ENCODE assay signal across 33 mouse cellular contexts in the genomic region with DNA sequence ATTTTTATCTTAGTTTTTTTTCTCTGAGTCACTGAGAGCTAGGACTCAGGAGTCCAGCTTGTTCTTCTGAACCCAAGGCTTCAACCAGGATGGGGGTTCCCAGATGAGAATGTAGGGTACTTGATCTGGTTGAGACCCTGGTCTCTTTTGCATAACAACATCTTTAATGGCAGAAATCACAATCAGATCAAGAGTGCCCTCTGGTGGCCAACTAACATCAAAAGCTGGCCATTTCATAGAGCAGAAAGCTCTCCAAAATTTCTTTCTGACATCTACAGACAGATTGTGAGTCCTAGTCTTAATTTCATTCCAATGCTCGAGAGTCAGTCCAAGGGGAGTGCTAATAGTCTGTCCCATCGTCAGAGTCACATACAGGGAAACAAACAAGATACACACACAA. TPM values are rescaled to one million over a fixed set of nuclear protein-coding genes. Genes with fewer than 3 reads are reported as not detected.
DNase-seq lines count a peak whose midpoint lies in the region; ATAC-seq and TF ChIP-seq lines count a peak whose summit lies in the region.
"Not testable (repeated sequence)": the region's sequence is repeated elsewhere in the genome, so short reads cannot be mapped to it uniquely, and the experiment has no call there.
"Had no signal": no experiment of that assay in that cellular context is flagged by ENCODE, and none has a peak within 500 bp of the region (broad histone marks: within the 10 kb centered on the region; RNA-seq: fewer than 3 reads in every experiment).

No protein-coding gene starts in this region.

- TF ChIP-seq EP300 in CH12.LX (IDR thresholded peaks at IDR 0.05; ENCODE audit: low read length), result not testable (repeated sequence)

- DNase-seq in CH12.LX (ENCODE audit: extremely low read depth), result peak; percentile 16
- peak; percentile 4 for DNase-seq in Patski (ENCODE audit: low read depth, low spot score)
- peak; percentile 6 for DNase-seq in c-Kit-positive CD71-negative TER-119-negative erythroid progenitor cells, embryonic 14.5 days (ENCODE audit: low read depth)
- DNase-seq in forelimb bud, embryonic 11.5 days (ENCODE audit: low read depth, low spot score), result peak; percentile 0
- peak; percentile 6 for DNase-seq in kidney, adult 9 months
- DNase-seq in retina, embryonic 14.5 days (ENCODE audit: low spot score), result peak; percentile 31
- peak; percentile 6 for DNase-seq in thymus, postnatal 25 days

- H3K36me3 ChIP-seq in CH12.LX (replicated peaks in 1 of 2; ENCODE audit: control insufficient read depth in 1 of 2, insufficient read depth in 1 of 2, low read length in 1 of 2), result not testable (repeated sequence)

- H3K4me2 ChIP-seq in CH12.LX (ENCODE audit: insufficient read depth, low read depth, poor library complexity, severe bottlenecking), result not testable (repeated sequence)

- TF ChIP-seq CTCF in CH12.LX (conservative IDR thresholded peaks at IDR 0.05 in 1 of 2, IDR thresholded peaks at IDR 0.05 in 1 of 2; ENCODE audit: low read depth in 2 of 2, low read length in 2 of 2) (peak in 1 of 2 experiments; percentile 51; a peak in 2 of 4 replicates), Patski (IDR thresholded peaks at IDR 0.05) (peak; percentile 15)

- H3K27me3 ChIP-seq in CH12.LX (replicated peaks); Patski: not testable (repeated sequence)

- H3K9me3 ChIP-seq in CH12.LX (replicated peaks; ENCODE audit: low read length), result not testable (repeated sequence)

- dilution Hi-C loops in CH12.LX (cut with MboI; ENCODE audit: extremely low pct_ligation_motif_present, extremely low pct_unique_long_range_greater_than_20kb, low sequenced_read_pairs), result not testable (repeated sequence)

- not testable (repeated sequence) for H3K4me1 ChIP-seq in CH12.LX (ENCODE audit: control insufficient read depth in 1 of 2, insufficient read depth in 2 of 2)

- not testable (repeated sequence) for TF ChIP-seq POLR2A in CH12.LX (IDR thresholded peaks at IDR 0.05; ENCODE audit: low read depth, low read length)

- POLR2A ChIA-PET in Patski (lab: Charles Lee), result not testable (repeated sequence)

- in situ Hi-C loops in CH12.LX (cut with MboI; ENCODE audit: low pct_ligation_motif_present, low pct_unique_long_range_greater_than_20kb, low sequenced_read_pairs); Patski (cut with MboI; ENCODE audit: low pct_unique_long_range_greater_than_20kb): not testable (repeated sequence)

- ATAC-seq in Patski, result not testable (repeated sequence)

- TF ChIP-seq RAD21 in CH12.LX (IDR thresholded peaks at IDR 0.05; ENCODE audit: low read depth, low read length), result peak; percentile 41

- not testable (repeated sequence) for H3K4me3 ChIP-seq in CH12.LX (replicated peaks in 1 of 3; ENCODE audit: low read depth in 2 of 3, low read length in 2 of 3, poor library complexity in 1 of 3)

- not testable (repeated sequence) for H3K27ac ChIP-seq in CH12.LX (ENCODE audit: insufficient read depth, low read depth)

- not testable (repeated sequence) for H3K9ac ChIP-seq in CH12.LX (ENCODE audit: insufficient read depth, low read depth)

- H3K79me2 ChIP-seq in CH12.LX (replicated peaks; ENCODE audit: control insufficient read depth, extremely low read depth, insufficient read depth, poor library complexity, severe bottlenecking), result not testable (repeated sequence)

- CTCF ChIA-PET in Patski (lab: Charles Lee), result not testable (repeated sequence)

TF ChIP-seq in CH12.LX, 34 proteins besides CTCF, POLR2A, EP300 and RAD21:
- TF ChIP-seq SMC3 (IDR thresholded peaks at IDR 0.05; ENCODE audit: low read depth, low read length), result peak; percentile 41

RNA-seq across cellular contexts. Expression of a gene that starts 14.9 kb away (rescaled TPM):
- not detected in 2 replicates for total RNA-seq in CH12.LX (2012; rRNA removed)
- not detected in 2 replicates for total RNA-seq in CH12.LX (2014; rRNA removed)
- polyA plus RNA-seq in CH12.LX (2012; ENCODE audit: insufficient read length, low read depth), result not detected in 2 replicates
- polyA plus RNA-seq in Patski (2021), result not detected
- total RNA-seq: adrenal gland, adult 2 months; adrenal gland, postnatal 4 days; gastrocnemius, adult 8-10 months; gastrocnemius, postnatal 4 days; heart, adult 2 months; heart, postnatal 4 days; layer of hippocampus, postnatal 36 days; left cerebral cortex, postnatal 4 days; megakaryocyte-erythroid progenitor cell, adult 5-6 weeks; monocyte, adult 5-6 weeks had no signal
- polyA plus RNA-seq: adrenal gland, adult 2 months; embryonic facial prominence, embryonic 14.5 days; erythroblast, embryonic 14.5 days; forebrain, embryonic 11.5 days; forebrain, embryonic 16.5 days; heart, adult 2 months; heart, embryonic 12.5 days; heart, postnatal 0 days; hindbrain, embryonic 14.5 days; inflammation-experienced regulatory T-cells, adult 6 months; kidney, postnatal 0 days; limb, embryonic 14.5 days; liver, embryonic 12.5 days; liver, postnatal 0 days; lung, postnatal 0 days; macrophage; midbrain, embryonic 14.5 days; neural tube, embryonic 14.5 days had no signal

RNA-seq across cellular contexts. Expression of a gene that starts 38.0 kb away (rescaled TPM):
- total RNA-seq in CH12.LX (2012; rRNA removed) (not detected in 2 replicates), CH12.LX (2014; rRNA removed) (not detected in 2 replicates)
- polyA plus RNA-seq in CH12.LX (2012; ENCODE audit: insufficient read length, low read depth) (not detected in 2 replicates), Patski (2021) (not detected)
- total RNA-seq: adrenal gland, adult 2 months; adrenal gland, postnatal 4 days; gastrocnemius, adult 8-10 months; gastrocnemius, postnatal 4 days; heart, adult 2 months; heart, postnatal 4 days; left cerebral cortex, postnatal 4 days; megakaryocyte-erythroid progenitor cell, adult 5-6 weeks; monocyte, adult 5-6 weeks had no signal
- polyA plus RNA-seq: embryonic facial prominence, embryonic 14.5 days; erythroblast, embryonic 14.5 days; forebrain, embryonic 11.5 days; forebrain, embryonic 16.5 days; heart, adult 2 months; heart, embryonic 12.5 days; heart, postnatal 0 days; hindbrain, embryonic 14.5 days; inflammation-experienced regulatory T-cells, adult 6 months; kidney, postnatal 0 days; limb, embryonic 14.5 days; liver, embryonic 12.5 days; liver, postnatal 0 days; lung, postnatal 0 days; macrophage; midbrain, embryonic 14.5 days; neural tube, embryonic 14.5 days had no signal
